Mouse (Mus musculus) CD4-positive, CD25-positive, alpha-beta regulatory T cell (primary cell): ENCODE results near the gene Gm20532. TPM values are rescaled to one million over a fixed set of nuclear protein-coding genes. Genes with fewer than 3 reads are reported as not detected.

ENCODE experiments used
- polyA plus RNA-seq: library from polyadenylated mRNA; unstranded; fragments of 100-300 nt; shearing (Covaris generic); gene quantifications from one replicate; pipeline ENCODE4 v1.2.1, GENCODE M21; 2017

Gene Gm20532
- polyA plus RNA-seq, result not detected

GRCm38 (mm10) chr2:26586294-26587043, at the start of gene Gm20532:
TSS of gene Gm20532 (plus strand) at chr2:26586639.

GRCm38 (mm10) chr2:26579714-26580113, 6.7 kb upstream of the Gm20532 start, which contains the start of gene Egfl7:
TSS of gene Egfl7 (plus strand) at chr2:26580014.

GRCm38 (mm10) chr2:26603720-26604671, 17.6 kb downstream of the Gm20532 start, which contains the start of gene Agpat2:
TSS of gene Agpat2 (minus strand) at chr2:26604417.

GRCm38 (mm10) chr2:26627921-26628739, 41.7 kb downstream of the Gm20532 start, which contains the start of gene Fam69b:
TSS of gene Fam69b (plus strand) at chr2:26628457.

GRCm38 (mm10) chr2:26671182-26671581, 84.7 kb downstream of the Gm20532 start, which contains the start of gene Lcn4:
TSS of gene Lcn4 (minus strand) at chr2:26671282.

Other genes starting within 250 kb of the Gm20532 start
- gene Dnlz, start 234.5 kb upstream of the Gm20532 start, polyA plus RNA-seq, result 20.6 TPM
- gene Card9, start 225.7 kb upstream of the Gm20532 start, polyA plus RNA-seq, result 3.4 TPM
- gene Snapc4, start 206.0 kb upstream of the Gm20532 start, polyA plus RNA-seq, result 60.2 TPM
- 174 TPM for gene Entr1, start 197.3 kb upstream of the Gm20532 start, polyA plus RNA-seq
- gene Pmpca, start 197.3 kb upstream of the Gm20532 start, polyA plus RNA-seq, result 108 TPM
- gene Inpp5e, start 177.4 kb upstream of the Gm20532 start, polyA plus RNA-seq, result 36.5 TPM
- gene Sec16a, start 141.4 kb upstream of the Gm20532 start, polyA plus RNA-seq, result 54.4 TPM
- 46.3 TPM for gene Notch1, start 70.0 kb upstream of the Gm20532 start, polyA plus RNA-seq
- 0.87 TPM for gene Egfl7, start 6.6 kb upstream of the Gm20532 start, polyA plus RNA-seq
- gene Agpat2, start 17.8 kb downstream of the Gm20532 start, polyA plus RNA-seq, result 21.1 TPM
- gene Fam69b, start 41.8 kb downstream of the Gm20532 start, polyA plus RNA-seq, result 5.0 TPM
- gene Lcn4, start 84.6 kb downstream of the Gm20532 start, polyA plus RNA-seq, result 0.93 TPM